Mouse (Mus musculus) forebrain, embryonic 15.5 days (tissue): ENCODE results near the gene Ddx4. TPM values are rescaled to one million over a fixed set of nuclear protein-coding genes. Genes with fewer than 3 reads are reported as not detected.
"Not testable (repeated sequence)": the region's sequence is repeated elsewhere in the genome, so short reads cannot be mapped to it uniquely, and the experiment has no call there.

ENCODE experiments used
- ATAC-seq: fragments of 200-750 bp; cut with Nextera tagmentation; replicated peaks from 2 replicates; pipeline ENCODE4 v1.8.0; 2017; ENCODE audit warnings: mild to moderate bottlenecking, moderate TSS enrichment, moderate library complexity
- H3K27ac ChIP-seq: fragments of 300-500 bp; sonication (generic); replicated peaks from 2 replicates; pipeline ENCODE4 v1.5.1; 2015; ENCODE audit warnings: mild to moderate bottlenecking, inconsistent platforms
- H3K27me3 ChIP-seq: fragments of 300-500 bp; sonication (generic); 2 replicates; pipeline ENCODE4 v1.6.1; 2015; ENCODE audit warnings: inconsistent platforms
- H3K36me3 ChIP-seq: fragments of 300-500 bp; sonication (generic); 2 replicates; pipeline ENCODE4 v1.6.1; 2015; ENCODE audit warnings: mild to moderate bottlenecking, inconsistent platforms
- H3K4me1 ChIP-seq: fragments of 300-500 bp; sonication (generic); 2 replicates; pipeline ENCODE4 v1.6.1; 2015; ENCODE audit warnings: inconsistent platforms
- H3K4me2 ChIP-seq: fragments of 300-500 bp; sonication (generic); replicated peaks from 2 replicates; pipeline ENCODE4 v1.6.1; 2015; ENCODE audit warnings: mild to moderate bottlenecking, inconsistent platforms
- H3K4me3 ChIP-seq: fragments of 300-500 bp; sonication (generic); 2 replicates; pipeline ENCODE4 v1.5.1; 2015; ENCODE audit warnings: mild to moderate bottlenecking, inconsistent platforms
- H3K9ac ChIP-seq: fragments of 300-500 bp; sonication (generic); replicated peaks from 2 replicates; pipeline ENCODE4 v1.6.1; 2015; ENCODE audit warnings: mild to moderate bottlenecking, inconsistent platforms
- H3K9me3 ChIP-seq: fragments of 300-500 bp; sonication (generic); 2 replicates; pipeline ENCODE4 v1.6.1; 2016; ENCODE audit warnings: inconsistent platforms
- WGBS: fragments of 180-500 bp; shearing (Covaris S2); methylation state at CpG from one replicate; pipeline ENCODE4 v1.1.7; 2015; ENCODE audit warnings: mixed read lengths; 5-methylcytosine and 5-hydroxymethylcytosine counted together
- polyA plus RNA-seq: library from polyadenylated mRNA; unstranded; fragments of >200 nt; fragmentation: Nextera tagmentation; extraction: Ambion mirVana; gene quantifications from 2 replicates; pipeline ENCODE4 v1.2.1, GENCODE M21; 2015

The Ddx4 gene
- polyA plus RNA-seq, 1 experiment from 2014 or later = 0.60 TPM

- Histone ChIP-seq H3K4me2 (no peak overlapping the region), H3K9me3 (no peaks in the 10 kb centered on the region), H3K4me3 (no peak overlapping the region), H3K4me1 (peaks cover 23% of the 10 kb centered on the region), H3K36me3 (no peaks in the 10 kb centered on the region), H3K9ac (no peak overlapping the region), H3K27ac (peak overlapping the region; percentile 2), H3K27me3 (no peaks in the 10 kb centered on the region)
- WGBS = 18% methylated on average over 11 of the region's 11 CpGs
- ATAC-seq = peak; percentile 74
These were observed 71.5 kb downstream of the Ddx4 start for GRCm38 (mm10) chr13:112580590-112581320.

- H3K36me3 ChIP-seq, H3K4me2 ChIP-seq, H3K27ac ChIP-seq, ATAC-seq, H3K9ac ChIP-seq, H3K27me3 ChIP-seq, H3K4me3 ChIP-seq, H3K9me3 ChIP-seq: not testable (repeated sequence)
- peaks cover 20% of the 10 kb centered on the region for H3K4me1 ChIP-seq
- WGBS = 70% methylated on average over 11 of the region's 11 CpGs
These were observed 74.2 kb downstream of the Ddx4 start for GRCm38 (mm10) chr13:112578041-112578440.

GRCm38 (mm10) chr13:112573800-112574199, 78.5 kb downstream of the Ddx4 start:
- H3K9me3 ChIP-seq = no peaks in the 10 kb centered on the region

GRCm38 (mm10) chr13:112570768-112571167, 81.5 kb downstream of the Ddx4 start:
- Histone ChIP-seq H3K27ac (no peak overlapping the region), H3K36me3 (no peaks in the 10 kb centered on the region), H3K27me3 (no peaks in the 10 kb centered on the region), H3K9ac (no peak overlapping the region), H3K4me3 (no peak overlapping the region), H3K4me1 (no peaks in the 10 kb centered on the region), H3K9me3 (no peaks in the 10 kb centered on the region), H3K4me2 (no peak overlapping the region)
- no peak for ATAC-seq
- 82% methylated on average over 5 of the region's 5 CpGs for WGBS

More at GRCm38 (mm10) chr13:112573800-112574199, 78.5 kb downstream of the Ddx4 start:
- no peak for ATAC-seq
- Histone ChIP-seq H3K4me3 (no peak overlapping the region), H3K4me1 (no peaks in the 10 kb centered on the region), H3K36me3 (no peaks in the 10 kb centered on the region), H3K27me3 (no peaks in the 10 kb centered on the region), H3K9ac (no peak overlapping the region), H3K27ac (no peak overlapping the region), H3K4me2 (no peak overlapping the region)

- no peak overlapping the region for H3K9ac ChIP-seq
- ATAC-seq = no peak
- H3K27me3 ChIP-seq = no peaks in the 10 kb centered on the region
- H3K27ac ChIP-seq = no peak overlapping the region
- H3K36me3 ChIP-seq = no peaks in the 10 kb centered on the region
- H3K4me1 ChIP-seq = no peaks in the 10 kb centered on the region
- H3K4me3 ChIP-seq = no peak overlapping the region
- H3K4me2 ChIP-seq = no peak overlapping the region
- 55% methylated on average over 4 of the region's 4 CpGs for WGBS
- H3K9me3 ChIP-seq = no peaks in the 10 kb centered on the region
These were observed 82.7 kb downstream of the Ddx4 start for GRCm38 (mm10) chr13:112569606-112570005.

- H3K4me1 ChIP-seq = no peaks in the 10 kb centered on the region
- H3K36me3 ChIP-seq = no peaks in the 10 kb centered on the region
- 76% methylated on average over 6 of the region's 6 CpGs for WGBS
- no peaks in the 10 kb centered on the region for H3K9me3 ChIP-seq
- no peak overlapping the region for H3K4me3 ChIP-seq
- no peaks in the 10 kb centered on the region for H3K27me3 ChIP-seq
- no peak overlapping the region for H3K27ac ChIP-seq
- H3K9ac ChIP-seq = no peak overlapping the region
- no peak for ATAC-seq
- no peak overlapping the region for H3K4me2 ChIP-seq
These were observed 91.6 kb downstream of the Ddx4 start for GRCm38 (mm10) chr13:112560554-112561138.

- 62% methylated on average over 2 of the region's 2 CpGs for WGBS
- ATAC-seq = no peak
- H3K27ac ChIP-seq = no peak overlapping the region
- H3K9me3 ChIP-seq = no peaks in the 10 kb centered on the region
- H3K4me2 ChIP-seq = no peak overlapping the region
- H3K9ac ChIP-seq = no peak overlapping the region
- H3K4me1 ChIP-seq = no peaks in the 10 kb centered on the region
- no peaks in the 10 kb centered on the region for H3K27me3 ChIP-seq
- H3K36me3 ChIP-seq = no peaks in the 10 kb centered on the region
- H3K4me3 ChIP-seq = no peak overlapping the region
These were observed 95.8 kb downstream of the Ddx4 start for GRCm38 (mm10) chr13:112556501-112556900.

GRCm38 (mm10) chr13:112553304-112553703, 99.0 kb downstream of the Ddx4 start:
- no peaks in the 10 kb centered on the region for H3K4me1 ChIP-seq
- H3K36me3 ChIP-seq = no peaks in the 10 kb centered on the region
- H3K4me3 ChIP-seq = no peak overlapping the region
- H3K9me3 ChIP-seq = no peaks in the 10 kb centered on the region
- WGBS = 93% methylated on average over 5 of the region's 5 CpGs
- no peak for ATAC-seq
- no peak overlapping the region for H3K9ac ChIP-seq
- H3K27ac ChIP-seq = no peak overlapping the region
- H3K4me2 ChIP-seq = no peak overlapping the region
- no peaks in the 10 kb centered on the region for H3K27me3 ChIP-seq

- Histone ChIP-seq H3K9ac (no peak overlapping the region), H3K4me1 (no peaks in the 10 kb centered on the region), H3K4me2 (no peak overlapping the region), H3K36me3 (no peaks in the 10 kb centered on the region), H3K27ac (no peak overlapping the region), H3K27me3 (no peaks in the 10 kb centered on the region), H3K9me3 (no peaks in the 10 kb centered on the region), H3K4me3 (no peak overlapping the region)
- WGBS = 93% methylated on average over 7 of the region's 7 CpGs
- no peak for ATAC-seq
These were observed 100.4 kb downstream of the Ddx4 start for GRCm38 (mm10) chr13:112551641-112552548.

Other genes with a start within 250 kb of the Ddx4 start
- 11.3 and 15.1 TPM in 2 replicates for gene Il6st, start 188.4 kb downstream of the Ddx4 start, polyA plus RNA-seq
- gene Il31ra, start 58.1 kb downstream of the Ddx4 start, polyA plus RNA-seq = 0.19 and 0.28 TPM in 2 replicates
- 28.0 and 29.6 TPM in 2 replicates for gene Slc38a9, start 8.3 kb upstream of the Ddx4 start, polyA plus RNA-seq
- gene Plpp1, start 148.3 kb upstream of the Ddx4 start, polyA plus RNA-seq = 38.0 and 39.3 TPM in 2 replicates